Mouse (Mus musculus) layer of hippocampus, postnatal 36 days (tissue): Measurements from ENCODE around the gene Cd44. TPM values are rescaled to one million over a fixed set of nuclear protein-coding genes. Genes with fewer than 3 reads are reported as not detected.
A peak's percentile ranks its signal among the peaks of the same experiment; 100 is the strongest.

Experiments used
- DNase-seq, 2 experiments: peaks; one replicate each; pipeline ENCODE4 v3.0.0; 2022
- total RNA-seq, 2 experiments: library from RNA; stranded (reverse); gene quantifications; 2 replicates each; pipeline ENCODE4 v1.2.3; 2021

The Cd44 gene
- total RNA-seq, 2 experiments from 2014 or later, result 3.4 to 4.1 TPM

- DNase-seq, result no peak
These were observed 12.5 kb upstream of the Cd44 start for GRCm38 (mm10) chr2:102913833-102914545.

- no peak for DNase-seq
These were observed 11.5 kb upstream of the Cd44 start for GRCm38 (mm10) chr2:102912951-102913350.

- no peak for DNase-seq
These were observed 11.0 kb upstream of the Cd44 start for GRCm38 (mm10) chr2:102912469-102912868.

GRCm38 (mm10) chr2:102909403-102909802 is 7.9 kb upstream of the Cd44 start:
- DNase-seq, result no peak

- no peak for DNase-seq
These were observed 4.1 kb upstream of the Cd44 start for GRCm38 (mm10) chr2:102905604-102906003.

GRCm38 (mm10) chr2:102901828-102902223 is 361 bp upstream of the Cd44 start:
- DNase-seq, result no peak

- DNase-seq, result no peak
These were observed 1.2 kb downstream of the Cd44 start for GRCm38 (mm10) chr2:102900230-102900721.

- no peak for DNase-seq
These were observed 2.2 kb downstream of the Cd44 start for GRCm38 (mm10) chr2:102899238-102899637.

- DNase-seq, result no peak
These were observed 2.9 kb downstream of the Cd44 start for GRCm38 (mm10) chr2:102898585-102898984.

GRCm38 (mm10) chr2:102896154-102896553 is 5.3 kb downstream of the Cd44 start:
- no peak for DNase-seq

- DNase-seq, result no peak
These were observed 6.3 kb downstream of the Cd44 start for GRCm38 (mm10) chr2:102895197-102895596.

- DNase-seq, result no peak
These were observed 6.7 kb downstream of the Cd44 start for GRCm38 (mm10) chr2:102894785-102895184.

GRCm38 (mm10) chr2:102888688-102889225 is 12.7 kb downstream of the Cd44 start:
- no peak for DNase-seq

GRCm38 (mm10) chr2:102887137-102887536 is 14.3 kb downstream of the Cd44 start:
- no peak for DNase-seq

- no peak for DNase-seq
These were observed 15.0 kb downstream of the Cd44 start for GRCm38 (mm10) chr2:102886306-102886935.

- DNase-seq, result no peak
These were observed 18.7 kb downstream of the Cd44 start for GRCm38 (mm10) chr2:102882597-102883272.

- DNase-seq, result peak in 1 of 2 experiments; percentile 13
These were observed 19.4 kb downstream of the Cd44 start for GRCm38 (mm10) chr2:102882004-102882588.

- no peak for DNase-seq
These were observed 23.0 kb downstream of the Cd44 start for GRCm38 (mm10) chr2:102878513-102878912.

- no peak for DNase-seq
These were observed 24.0 kb downstream of the Cd44 start for GRCm38 (mm10) chr2:102877463-102877862.

- DNase-seq, result no peak
These were observed 25.3 kb downstream of the Cd44 start for GRCm38 (mm10) chr2:102876141-102876540.

GRCm38 (mm10) chr2:102873848-102874247 is 27.6 kb downstream of the Cd44 start:
- DNase-seq, result no peak

- DNase-seq, result no peak
These were observed 28.3 kb downstream of the Cd44 start for GRCm38 (mm10) chr2:102873194-102873593.

GRCm38 (mm10) chr2:102872436-102872835 is 29.0 kb downstream of the Cd44 start:
- no peak for DNase-seq
